Mouse (Mus musculus) hematopoietic stem cell, adult 5-6 weeks (primary cell): Measurements from ENCODE around the gene Dr1. TPM values are rescaled to one million over a fixed set of nuclear protein-coding genes. Genes with fewer than 3 reads are reported as not detected.
A peak's percentile ranks its signal among the peaks of the same experiment; 100 is the strongest.
"Not testable (repeated sequence)": the region's sequence is repeated elsewhere in the genome, so short reads cannot be mapped to it uniquely, and the experiment has no call there.

ENCODE experiments used
- ATAC-seq, 2 experiments: fragments of 125-278 bp in 1 of 2; replicated peaks in 1 of 2; 2 replicates each; pipeline ENCODE4 v1.8.0; 2016 to 2017; ENCODE audit warnings: inconsistent platforms in 2 of 2, mild to moderate bottlenecking in 2 of 2, moderate number of reproducible peaks in 2 of 2, low read depth in 1 of 2, moderate TSS enrichment in 1 of 2; ENCODE audit not compliant: low FRiP score in 2 of 2, poor library complexity in 2 of 2, severe bottlenecking in 2 of 2, insufficient read depth in 1 of 2, low TSS enrichment in 1 of 2
- total RNA-seq: library from RNA; stranded (forward); fragments of 172-1452, 232-1000 nt; gene quantifications from 2 replicates; pipeline ENCODE4 v1.2.3, GENCODE M21; 2017

Gene Dr1
- 48.9 and 54.9 TPM in 2 replicates for total RNA-seq

- peak; percentile 85 to 88 for ATAC-seq
These were observed at the start of gene Dr1 for GRCm38 (mm10) chr5:108268127-108269062. Gene Dr1, plus strand, starts transcription at chr5:108268897.

GRCm38 (mm10) chr5:108224077-108224476 lies 44.6 kb upstream of the Dr1 start:
- no peak for ATAC-seq

GRCm38 (mm10) chr5:108226159-108226558 lies 42.5 kb upstream of the Dr1 start:
- ATAC-seq, result no peak

- peak; percentile 17 to 66; a peak in 3 of 4 replicates for ATAC-seq
These were observed 22.4 kb upstream of the Dr1 start for GRCm38 (mm10) chr5:108246314-108246765.

- no peak for ATAC-seq
These were observed 18.7 kb upstream of the Dr1 start for GRCm38 (mm10) chr5:108250033-108250432.

DNA sequence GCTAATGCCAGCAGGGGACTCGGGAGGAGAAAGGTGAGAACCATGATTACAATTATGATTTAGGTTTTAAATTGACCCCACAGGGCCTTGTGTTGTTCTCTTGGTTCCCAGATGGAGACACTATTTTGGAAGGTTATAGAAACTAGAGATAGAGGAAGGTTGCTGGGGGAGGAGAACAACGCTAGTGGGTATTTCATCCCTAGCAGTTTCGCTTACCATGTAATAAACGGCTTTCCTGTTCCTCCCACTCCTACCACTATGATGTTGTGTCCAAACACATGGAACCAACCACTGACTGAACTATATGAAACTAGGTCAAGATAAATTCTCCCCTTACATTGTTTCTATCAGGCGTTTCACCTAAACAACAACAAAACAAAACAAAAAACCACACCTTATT lies 13.4 kb upstream of the Dr1 start:
- no peak for ATAC-seq

DNA sequence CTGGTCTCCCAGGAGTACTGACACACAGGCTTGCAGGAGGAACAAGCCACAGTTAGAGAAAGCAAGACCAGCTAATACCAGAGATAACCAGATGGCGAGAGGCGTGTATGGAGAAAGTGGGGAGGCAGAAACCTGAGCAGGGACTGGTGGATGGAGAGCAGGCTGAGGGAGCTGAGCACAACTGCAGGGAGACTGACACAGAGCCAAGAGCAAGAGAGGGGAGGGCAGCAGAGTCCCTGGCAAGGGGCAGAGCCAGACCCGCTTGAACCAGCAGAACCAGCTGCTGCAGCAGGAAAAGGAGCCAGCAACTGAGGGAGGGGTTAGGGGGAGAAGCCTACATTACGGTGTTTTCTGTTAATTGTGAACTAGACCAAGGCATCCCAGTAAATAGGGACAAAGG lies 6.0 kb upstream of the Dr1 start:
- ATAC-seq, result no peak

GRCm38 (mm10) chr5:108263785-108264184 lies 4.9 kb upstream of the Dr1 start:
- not testable (repeated sequence) for ATAC-seq

DNA sequence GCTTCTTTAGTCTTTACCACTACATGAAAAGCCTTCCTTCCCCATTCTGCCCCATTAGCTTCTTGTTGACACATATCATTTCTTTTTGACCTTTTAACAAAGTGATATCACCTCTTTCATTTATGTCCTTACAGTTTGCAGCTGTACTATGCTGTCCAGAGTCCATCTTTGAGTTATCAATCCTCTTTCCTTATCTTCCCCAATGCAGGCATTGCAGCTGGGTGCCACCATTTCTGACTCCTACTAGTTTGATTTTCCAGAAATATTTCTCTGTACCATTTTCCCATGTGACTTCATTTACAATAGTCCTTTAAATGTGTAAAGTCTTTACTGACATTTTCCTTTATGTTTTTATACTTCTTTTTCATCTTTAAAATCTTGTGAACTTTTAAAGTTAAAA lies 1.7 kb upstream of the Dr1 start:
- no peak for ATAC-seq

DNA sequence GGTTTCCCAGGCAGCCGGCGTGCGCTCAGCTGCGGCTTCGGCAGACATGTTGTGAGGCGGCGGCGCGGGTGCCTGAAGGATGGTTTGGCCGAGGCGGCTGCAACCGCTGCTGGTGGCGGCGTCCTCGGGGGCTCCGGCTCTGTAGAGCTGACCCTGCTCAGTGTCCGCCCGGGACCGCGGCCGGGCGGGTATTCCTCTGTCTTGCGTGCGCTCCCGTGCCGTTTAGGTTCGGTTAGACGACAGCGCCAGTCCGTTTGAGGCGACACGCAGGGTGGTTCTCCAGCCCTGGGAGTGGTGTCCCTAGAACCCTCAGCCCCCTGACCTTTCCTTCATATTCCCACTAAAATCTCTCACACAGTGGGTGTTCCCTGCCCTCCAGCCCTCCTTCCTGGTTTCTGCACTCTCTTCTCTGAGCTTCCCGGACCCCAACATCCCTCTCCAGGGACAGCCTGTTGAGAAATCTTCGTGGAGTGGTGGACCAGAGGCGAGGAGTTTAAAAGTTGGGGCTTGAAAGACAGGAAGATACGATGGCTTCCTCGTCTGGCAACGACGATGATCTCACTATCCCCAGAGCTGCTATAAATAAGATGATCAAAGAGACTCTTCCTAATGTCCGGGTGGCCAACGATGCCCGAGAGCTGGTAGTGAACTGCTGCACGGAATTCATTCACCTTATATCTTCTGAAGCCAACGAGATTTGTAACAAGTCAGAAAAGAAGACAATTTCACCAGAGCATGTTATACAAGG lies 540 bp downstream of the Dr1 start:
- peak; percentile 2 to 3; a peak in 1 of 4 replicates for ATAC-seq

GRCm38 (mm10) chr5:108269811-108270151 lies 1.1 kb downstream of the Dr1 start:
- no peak for ATAC-seq

DNA sequence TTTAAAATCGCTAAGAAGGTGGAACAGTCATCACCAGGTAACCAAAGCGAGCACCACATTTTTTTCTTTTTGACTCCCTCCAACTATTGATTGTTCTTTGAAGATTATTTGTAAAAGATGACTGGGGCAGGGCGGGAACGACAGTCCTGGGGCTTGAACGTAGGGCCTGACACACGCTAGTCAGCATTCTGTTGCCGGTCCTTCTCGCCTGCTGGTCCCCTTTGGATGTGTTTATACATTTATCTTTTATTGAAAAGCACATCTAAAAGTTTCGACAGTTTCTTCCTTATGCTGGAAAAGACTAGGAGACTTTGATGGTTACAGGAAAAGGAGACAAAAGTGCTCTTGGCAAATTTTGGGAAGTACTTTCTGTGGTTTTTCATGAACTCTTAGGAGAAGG lies 1.7 kb downstream of the Dr1 start:
- ATAC-seq, result no peak

DNA sequence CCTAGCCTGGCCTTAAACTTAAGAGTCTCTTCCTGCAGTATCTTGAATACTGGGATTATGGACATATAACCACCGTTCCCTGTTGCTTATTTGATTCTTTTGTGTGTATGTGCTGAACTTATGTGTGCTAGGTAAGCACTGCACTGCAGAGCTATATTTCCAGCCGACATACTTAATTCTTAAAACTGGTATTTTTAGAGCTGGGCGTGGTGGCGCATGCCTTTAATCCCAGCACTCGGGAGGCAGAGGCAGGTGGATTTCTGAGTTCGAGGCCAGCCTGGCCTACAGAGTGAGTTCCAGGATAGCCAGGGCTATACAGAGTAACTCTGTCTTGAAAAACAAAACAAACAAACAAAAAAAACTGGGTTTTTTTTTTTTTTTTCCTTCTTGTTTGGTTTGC lies 2.6 kb downstream of the Dr1 start:
- not testable (repeated sequence) for ATAC-seq

- no peak for ATAC-seq
These were observed 18.3 kb downstream of the Dr1 start for GRCm38 (mm10) chr5:108286957-108287356.

DNA sequence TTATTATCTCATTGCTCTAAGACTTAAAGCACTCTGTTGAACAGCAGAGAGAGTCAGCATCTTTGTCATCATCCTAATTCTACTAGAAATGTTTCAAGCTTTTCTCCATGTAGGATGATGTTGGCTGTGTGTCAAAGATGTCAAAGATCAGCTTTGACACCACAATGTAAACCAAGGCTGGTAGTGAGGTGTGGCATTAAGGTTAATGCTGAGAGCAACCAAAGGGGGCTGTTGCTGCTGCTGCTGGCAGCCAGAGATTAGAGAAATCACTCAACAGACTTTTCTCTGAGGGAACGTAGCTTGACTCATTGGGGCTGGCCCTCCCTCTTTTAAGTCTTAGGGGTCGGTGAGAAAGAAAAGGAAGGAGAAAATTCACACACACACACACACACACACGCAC lies 32.9 kb downstream of the Dr1 start:
- no peak for ATAC-seq

- ATAC-seq, result peak; percentile 98 to 99
These were observed 43.7 kb downstream of the Dr1 start, which contains the start of gene Pigg for GRCm38 (mm10) chr5:108312224-108313064. Gene Pigg, plus strand, starts transcription at chr5:108312609.

- no peak for ATAC-seq
These were observed 44.6 kb downstream of the Dr1 start for GRCm38 (mm10) chr5:108313065-108313860.
